Mouse (Mus musculus): ENCODE measurements at regions not wholly inside any gene's neighbourhood (a gene's known extent, or its start where the extent isn't known, plus 50 kb on each side); places are given as distances from the start of the nearest gene placed in this dataset.
"Not testable (repeated sequence)": the region's sequence is repeated elsewhere in the genome, so short reads cannot be mapped to it uniquely, and the experiment has no call there.

GRCm38 (mm10) chr4:114296380-114296779, 110.1 kb upstream of the Trabd2b start:
- no peak for DNase-seq (ENCODE audit: low spot score in 2 of 2)

- not testable (repeated sequence) for DNase-seq (ENCODE audit: low spot score in 2 of 2)
Measured at GRCm38 (mm10) chr4:114298517-114298916, 108.0 kb upstream of the Trabd2b start.

GRCm38 (mm10) chr4:114300390-114301012, 106.0 kb upstream of the Trabd2b start:
- DNase-seq (ENCODE audit: low spot score in 2 of 2) = no peak

- DNase-seq (ENCODE audit: low spot score in 2 of 2) = no peak
Measured at GRCm38 (mm10) chr4:114304654-114305053, 101.9 kb upstream of the Trabd2b start.

GRCm38 (mm10) chr4:114307491-114307890, 99.0 kb upstream of the Trabd2b start:
- no peak for DNase-seq (ENCODE audit: low spot score in 2 of 2)

- DNase-seq (ENCODE audit: low spot score in 2 of 2) = no peak
Measured at GRCm38 (mm10) chr4:114308518-114308917, 98.0 kb upstream of the Trabd2b start.

- DNase-seq (ENCODE audit: low spot score in 2 of 2) = no peak
Measured at GRCm38 (mm10) chr4:114315051-114315450, 91.5 kb upstream of the Trabd2b start.

- no peak for DNase-seq (ENCODE audit: low spot score in 2 of 2)
Measured at GRCm38 (mm10) chr4:114315556-114315955, 91.0 kb upstream of the Trabd2b start.

- no peak for DNase-seq (ENCODE audit: low spot score in 2 of 2)
Measured at GRCm38 (mm10) chr4:114317076-114317475, 89.4 kb upstream of the Trabd2b start.

GRCm38 (mm10) chr4:114320076-114320475, 86.4 kb upstream of the Trabd2b start:
- no peak for DNase-seq (ENCODE audit: low spot score in 2 of 2)

- DNase-seq (ENCODE audit: low spot score in 2 of 2) = no peak
Measured at GRCm38 (mm10) chr4:114321516-114322339, 84.8 kb upstream of the Trabd2b start.

- DNase-seq (ENCODE audit: low spot score in 2 of 2) = no peak
Measured at GRCm38 (mm10) chr4:114329978-114330377, 76.5 kb upstream of the Trabd2b start.

GRCm38 (mm10) chr4:114331161-114331560, 75.4 kb upstream of the Trabd2b start:
- no peak for DNase-seq (ENCODE audit: low spot score in 2 of 2)

GRCm38 (mm10) chr4:114334850-114335249, 71.7 kb upstream of the Trabd2b start:
- no peak for DNase-seq (ENCODE audit: low spot score in 2 of 2)

GRCm38 (mm10) chr4:114336029-114336746, 70.3 kb upstream of the Trabd2b start:
- no peak for DNase-seq (ENCODE audit: low spot score in 2 of 2)

GRCm38 (mm10) chr4:114336747-114337090, 69.8 kb upstream of the Trabd2b start:
- DNase-seq (ENCODE audit: low spot score in 2 of 2) = no peak

GRCm38 (mm10) chr4:114339793-114340192, 66.7 kb upstream of the Trabd2b start:
- no peak for DNase-seq (ENCODE audit: low spot score in 2 of 2)

GRCm38 (mm10) chr4:114345154-114345553, 61.4 kb upstream of the Trabd2b start:
- no peak for DNase-seq (ENCODE audit: low spot score in 2 of 2)

GRCm38 (mm10) chr4:114346068-114346747, 60.3 kb upstream of the Trabd2b start:
- peak in 1 of 2 experiments; percentile 3 for DNase-seq (ENCODE audit: low spot score in 2 of 2)

- no peak for DNase-seq (ENCODE audit: low spot score in 2 of 2)
Measured at GRCm38 (mm10) chr4:114346884-114347283, 59.6 kb upstream of the Trabd2b start.

- no peak for DNase-seq (ENCODE audit: low spot score in 2 of 2)
Measured at GRCm38 (mm10) chr4:114349601-114350000, 56.9 kb upstream of the Trabd2b start.

- no peak for DNase-seq (ENCODE audit: low spot score in 2 of 2)
Measured at GRCm38 (mm10) chr4:114351282-114351681, 55.2 kb upstream of the Trabd2b start.

Measured in spleen, postnatal 14 days (tissue).